Mouse (Mus musculus): ENCODE data around the gene Zfpm1. TPM values are rescaled to one million over a fixed set of nuclear protein-coding genes. Genes with fewer than 3 reads are reported as not detected.
A peak's percentile ranks its signal among the peaks of the same experiment; 100 is the strongest.
"Not testable (repeated sequence)": the region's sequence is repeated elsewhere in the genome, so short reads cannot be mapped to it uniquely, and the experiment has no call there.

The Zfpm1 gene
- polyA plus RNA-seq, 1 experiment from 2014 or later, result 0.41 TPM

GRCm38 (mm10) chr8:122322126-122322525, 40.2 kb downstream of the Zfpm1 start:
- H3K4me3 ChIP-seq (ENCODE audit: low read depth, low read length), result no peak overlapping the region
- H3K9me3 ChIP-seq (replicated peaks; ENCODE audit: control insufficient read depth, low read length), result no peaks in the 10 kb centered on the region
- no peaks in the 10 kb centered on the region for H3K27me3 ChIP-seq (replicated peaks; ENCODE audit: control insufficient read depth, insufficient read depth, low read length)
- no peak overlapping the region for H3K9ac ChIP-seq (ENCODE audit: low read length)
- WGBS, result 89% methylated on average over 7 of the region's 7 CpGs
- H3K4me1 ChIP-seq (ENCODE audit: control insufficient read depth, insufficient read depth, low read length), result peaks cover 7% of the 10 kb centered on the region; the same call in 1 of the 2 replicates
- DNase-seq (ENCODE audit: low spot score) (no peak), ATAC-seq (no peak)
- H3K27ac ChIP-seq (ENCODE audit: low read depth, low read length), result no peak overlapping the region
- no peaks in the 10 kb centered on the region for H3K36me3 ChIP-seq (ENCODE audit: control insufficient read depth, insufficient read depth, low read length)
- no peak overlapping the region for H3K4me2 ChIP-seq (ENCODE audit: low read length)

GRCm38 (mm10) chr8:122322792-122323191, 40.9 kb downstream of the Zfpm1 start:
- H3K27me3 ChIP-seq (replicated peaks; ENCODE audit: control insufficient read depth, insufficient read depth, low read length), result no peaks in the 10 kb centered on the region
- no peak overlapping the region for H3K9ac ChIP-seq (ENCODE audit: low read length)
- no peaks in the 10 kb centered on the region for H3K9me3 ChIP-seq (replicated peaks; ENCODE audit: control insufficient read depth, low read length)
- DNase-seq (ENCODE audit: low spot score) (no peak), ATAC-seq (no peak)
- no peak overlapping the region for H3K4me2 ChIP-seq (ENCODE audit: low read length)
- 66% methylated on average over 11 of the region's 11 CpGs for WGBS
- H3K36me3 ChIP-seq (ENCODE audit: control insufficient read depth, insufficient read depth, low read length), result no peaks in the 10 kb centered on the region
- H3K4me3 ChIP-seq (ENCODE audit: low read depth, low read length), result no peak overlapping the region
- H3K27ac ChIP-seq (ENCODE audit: low read depth, low read length), result no peak overlapping the region
- H3K4me1 ChIP-seq (ENCODE audit: control insufficient read depth, insufficient read depth, low read length), result peaks cover 7% of the 10 kb centered on the region; the same call in 1 of the 2 replicates

GRCm38 (mm10) chr8:122323951-122324402, 42.0 kb downstream of the Zfpm1 start:
- not testable (repeated sequence) for DNase-seq (ENCODE audit: low spot score); H3K36me3 ChIP-seq (ENCODE audit: control insufficient read depth, insufficient read depth, low read length); H3K9me3 ChIP-seq (replicated peaks; ENCODE audit: control insufficient read depth, low read length); H3K27me3 ChIP-seq (replicated peaks; ENCODE audit: control insufficient read depth, insufficient read depth, low read length); H3K4me1 ChIP-seq (ENCODE audit: control insufficient read depth, insufficient read depth, low read length); H3K4me2 ChIP-seq (ENCODE audit: low read length); H3K27ac ChIP-seq (ENCODE audit: low read depth, low read length); H3K4me3 ChIP-seq (ENCODE audit: low read depth, low read length)
- H3K9ac ChIP-seq (ENCODE audit: low read length), result 0 out of 2 replicates have a peak overlapping the region, but pooled peaks have one; percentile 32
- peak; percentile 43 for ATAC-seq
- WGBS, result 4% methylated on average over 13 of the region's 13 CpGs

GRCm38 (mm10) chr8:122325196-122325595, 43.3 kb downstream of the Zfpm1 start:
- Histone ChIP-seq H3K4me1 (ENCODE audit: control insufficient read depth, insufficient read depth, low read length) (peaks cover 7% of the 10 kb centered on the region; the same call in 1 of the 2 replicates), H3K27ac (ENCODE audit: low read depth, low read length) (no peak overlapping the region), H3K27me3 (replicated peaks; ENCODE audit: control insufficient read depth, insufficient read depth, low read length) (no peaks in the 10 kb centered on the region), H3K9ac (ENCODE audit: low read length) (no peak overlapping the region), H3K4me2 (ENCODE audit: low read length) (no peak overlapping the region), H3K9me3 (replicated peaks; ENCODE audit: control insufficient read depth, low read length) (no peaks in the 10 kb centered on the region), H3K4me3 (ENCODE audit: low read depth, low read length) (no peak overlapping the region), H3K36me3 (ENCODE audit: control insufficient read depth, insufficient read depth, low read length) (no peaks in the 10 kb centered on the region)
- DNase-seq (ENCODE audit: low spot score), result no peak
- no peak for ATAC-seq
- 82% methylated on average over 2 of the region's 2 CpGs for WGBS

- 9% methylated on average over 14 of the region's 14 CpGs for WGBS
- DNase-seq (ENCODE audit: low spot score) (peak; percentile 42), ATAC-seq (no peak)
- Histone ChIP-seq H3K4me2 (ENCODE audit: low read length) (0 out of 2 replicates have a peak overlapping the region, but pooled peaks have one; percentile 1), H3K4me1 (ENCODE audit: control insufficient read depth, insufficient read depth, low read length) (peaks cover 4% of the 10 kb centered on the region; the same call in 1 of the 2 replicates), H3K9ac (ENCODE audit: low read length) (peak overlapping the region; percentile 42; the same call in 1 of the 2 replicates), H3K27me3 (replicated peaks; ENCODE audit: control insufficient read depth, insufficient read depth, low read length) (no peaks in the 10 kb centered on the region), H3K36me3 (ENCODE audit: control insufficient read depth, insufficient read depth, low read length) (no peaks in the 10 kb centered on the region), H3K27ac (ENCODE audit: low read depth, low read length) (0 out of 2 replicates have a peak overlapping the region, but pooled peaks have one; percentile 33), H3K4me3 (ENCODE audit: low read depth, low read length) (no peak overlapping the region), H3K9me3 (replicated peaks; ENCODE audit: control insufficient read depth, low read length) (no peaks in the 10 kb centered on the region)
Measured at GRCm38 (mm10) chr8:122326114-122326542, 44.2 kb downstream of the Zfpm1 start.

GRCm38 (mm10) chr8:122329072-122329471, 47.1 kb downstream of the Zfpm1 start:
- no peaks in the 10 kb centered on the region for H3K9me3 ChIP-seq (replicated peaks; ENCODE audit: control insufficient read depth, low read length)
- no peaks in the 10 kb centered on the region for H3K36me3 ChIP-seq (ENCODE audit: control insufficient read depth, insufficient read depth, low read length)
- no peak overlapping the region for H3K4me3 ChIP-seq (ENCODE audit: low read depth, low read length)
- no peak overlapping the region for H3K27ac ChIP-seq (ENCODE audit: low read depth, low read length)
- no peaks in the 10 kb centered on the region for H3K27me3 ChIP-seq (replicated peaks; ENCODE audit: control insufficient read depth, insufficient read depth, low read length)
- ATAC-seq (no peak), DNase-seq (ENCODE audit: low spot score) (no peak)
- 76% methylated on average over 8 of the region's 8 CpGs for WGBS
- peaks cover 4% of the 10 kb centered on the region; the same call in 1 of the 2 replicates for H3K4me1 ChIP-seq (ENCODE audit: control insufficient read depth, insufficient read depth, low read length)
- no peak overlapping the region for H3K9ac ChIP-seq (ENCODE audit: low read length)
- H3K4me2 ChIP-seq (ENCODE audit: low read length), result no peak overlapping the region

- Histone ChIP-seq H3K36me3 (ENCODE audit: control insufficient read depth, insufficient read depth, low read length) (no peaks in the 10 kb centered on the region), H3K9ac (ENCODE audit: low read length) (no peak overlapping the region), H3K4me2 (ENCODE audit: low read length) (no peak overlapping the region), H3K27ac (ENCODE audit: low read depth, low read length) (no peak overlapping the region), H3K4me1 (ENCODE audit: control insufficient read depth, insufficient read depth, low read length) (no peaks in the 10 kb centered on the region), H3K4me3 (ENCODE audit: low read depth, low read length) (no peak overlapping the region), H3K27me3 (replicated peaks; ENCODE audit: control insufficient read depth, insufficient read depth, low read length) (peaks cover 6% of the 10 kb centered on the region), H3K9me3 (replicated peaks; ENCODE audit: control insufficient read depth, low read length) (no peaks in the 10 kb centered on the region)
- ATAC-seq (0 out of 2 replicates have a peak, but pooled peaks have one; percentile 8), DNase-seq (ENCODE audit: low spot score) (peak; percentile 31)
- 70% methylated on average over 22 of the region's 22 CpGs for WGBS
Measured at GRCm38 (mm10) chr8:122329553-122330239, 47.8 kb downstream of the Zfpm1 start.

GRCm38 (mm10) chr8:122330446-122331133, 48.6 kb downstream of the Zfpm1 start:
- no peaks in the 10 kb centered on the region for H3K36me3 ChIP-seq (ENCODE audit: control insufficient read depth, insufficient read depth, low read length)
- H3K27ac ChIP-seq (ENCODE audit: low read depth, low read length), result no peak overlapping the region
- H3K4me1 ChIP-seq (ENCODE audit: control insufficient read depth, insufficient read depth, low read length), result no peaks in the 10 kb centered on the region
- no peak for DNase-seq (ENCODE audit: low spot score)
- H3K9me3 ChIP-seq (replicated peaks; ENCODE audit: control insufficient read depth, low read length), result no peaks in the 10 kb centered on the region
- no peak for ATAC-seq
- H3K27me3 ChIP-seq (replicated peaks; ENCODE audit: control insufficient read depth, insufficient read depth, low read length), result peaks cover 15% of the 10 kb centered on the region
- no peak overlapping the region for H3K4me3 ChIP-seq (ENCODE audit: low read depth, low read length)
- H3K9ac ChIP-seq (ENCODE audit: low read length), result no peak overlapping the region
- WGBS, result 79% methylated on average over 12 of the region's 12 CpGs
- no peak overlapping the region for H3K4me2 ChIP-seq (ENCODE audit: low read length)

GRCm38 (mm10) chr8:122331134-122331523, 49.2 kb downstream of the Zfpm1 start:
- no peak overlapping the region for H3K4me3 ChIP-seq (ENCODE audit: low read depth, low read length)
- H3K27me3 ChIP-seq (replicated peaks; ENCODE audit: control insufficient read depth, insufficient read depth, low read length), result peaks cover 20% of the 10 kb centered on the region
- 69% methylated on average over 3 of the region's 3 CpGs for WGBS
- DNase-seq (ENCODE audit: low spot score) (no peak), ATAC-seq (no peak)
- no peaks in the 10 kb centered on the region for H3K36me3 ChIP-seq (ENCODE audit: control insufficient read depth, insufficient read depth, low read length)
- no peak overlapping the region for H3K4me2 ChIP-seq (ENCODE audit: low read length)
- no peaks in the 10 kb centered on the region for H3K4me1 ChIP-seq (ENCODE audit: control insufficient read depth, insufficient read depth, low read length)
- no peaks in the 10 kb centered on the region for H3K9me3 ChIP-seq (replicated peaks; ENCODE audit: control insufficient read depth, low read length)
- no peak overlapping the region for H3K27ac ChIP-seq (ENCODE audit: low read depth, low read length)
- no peak overlapping the region for H3K9ac ChIP-seq (ENCODE audit: low read length)

Measured in forebrain, embryonic 14.5 days (tissue).